Mouse (Mus musculus): Measurements from ENCODE around the gene Slc1a7. TPM values are rescaled to one million over a fixed set of nuclear protein-coding genes. Genes with fewer than 3 reads are reported as not detected.

Slc1a7 gene
- total RNA-seq, 2 experiments from 2014 or later = not detected

GRCm38 (mm10) chr4:108005328-108005727 lies 37.2 kb downstream of the Slc1a7 start:
- no peak for ATAC-seq (ENCODE audit: poor library complexity, severe bottlenecking)

- no peak for ATAC-seq (ENCODE audit: poor library complexity, severe bottlenecking)
Measured at GRCm38 (mm10) chr4:108007532-108008103, 39.5 kb downstream of the Slc1a7 start.

GRCm38 (mm10) chr4:108008541-108008940 lies 40.4 kb downstream of the Slc1a7 start:
- no peak for ATAC-seq (ENCODE audit: poor library complexity, severe bottlenecking)

GRCm38 (mm10) chr4:108014466-108014865 lies 46.3 kb downstream of the Slc1a7 start:
- no peak for ATAC-seq (ENCODE audit: poor library complexity, severe bottlenecking)

- no peak for ATAC-seq (ENCODE audit: poor library complexity, severe bottlenecking)
Measured at GRCm38 (mm10) chr4:108015067-108015765, 47.1 kb downstream of the Slc1a7 start.

GRCm38 (mm10) chr4:108016321-108016720 lies 48.2 kb downstream of the Slc1a7 start:
- ATAC-seq (ENCODE audit: poor library complexity, severe bottlenecking) = no peak

- ATAC-seq (ENCODE audit: poor library complexity, severe bottlenecking) = no peak
Measured at GRCm38 (mm10) chr4:108017839-108018238, 49.7 kb downstream of the Slc1a7 start.

- ATAC-seq (ENCODE audit: poor library complexity, severe bottlenecking) = no peak
Measured at GRCm38 (mm10) chr4:108018241-108018923, 50.2 kb downstream of the Slc1a7 start.

- ATAC-seq (ENCODE audit: poor library complexity, severe bottlenecking) = no peak
Measured at GRCm38 (mm10) chr4:108018961-108019921, 51.1 kb downstream of the Slc1a7 start.

- no peak for ATAC-seq (ENCODE audit: poor library complexity, severe bottlenecking)
Measured at GRCm38 (mm10) chr4:108020178-108020577, 52.0 kb downstream of the Slc1a7 start.

GRCm38 (mm10) chr4:108023186-108023585 lies 55.1 kb downstream of the Slc1a7 start:
- no peak for ATAC-seq (ENCODE audit: poor library complexity, severe bottlenecking)

- no peak for ATAC-seq (ENCODE audit: poor library complexity, severe bottlenecking)
Measured at GRCm38 (mm10) chr4:108024641-108025040, 56.5 kb downstream of the Slc1a7 start.

GRCm38 (mm10) chr4:108025269-108025668 lies 57.1 kb downstream of the Slc1a7 start:
- ATAC-seq (ENCODE audit: poor library complexity, severe bottlenecking) = no peak

- ATAC-seq (ENCODE audit: poor library complexity, severe bottlenecking) = no peak
Measured at GRCm38 (mm10) chr4:108026193-108026592, 58.1 kb downstream of the Slc1a7 start.

GRCm38 (mm10) chr4:108030888-108031501 lies 62.9 kb downstream of the Slc1a7 start:
- ATAC-seq (ENCODE audit: poor library complexity, severe bottlenecking) = no peak

- no peak for ATAC-seq (ENCODE audit: poor library complexity, severe bottlenecking)
Measured at GRCm38 (mm10) chr4:108031502-108032351, 63.6 kb downstream of the Slc1a7 start.

- ATAC-seq (ENCODE audit: poor library complexity, severe bottlenecking) = no peak
Measured at GRCm38 (mm10) chr4:108032352-108032849, 64.3 kb downstream of the Slc1a7 start.

- ATAC-seq (ENCODE audit: poor library complexity, severe bottlenecking) = no peak
Measured at GRCm38 (mm10) chr4:108033041-108033764, 65.1 kb downstream of the Slc1a7 start.

- no peak for ATAC-seq (ENCODE audit: poor library complexity, severe bottlenecking)
Measured at GRCm38 (mm10) chr4:108037027-108037426, 68.9 kb downstream of the Slc1a7 start.

Data from megakaryocyte, adult 5-6 weeks (primary cell).